Mouse (Mus musculus): Measurements from ENCODE around the gene Wdr91.

DNA sequence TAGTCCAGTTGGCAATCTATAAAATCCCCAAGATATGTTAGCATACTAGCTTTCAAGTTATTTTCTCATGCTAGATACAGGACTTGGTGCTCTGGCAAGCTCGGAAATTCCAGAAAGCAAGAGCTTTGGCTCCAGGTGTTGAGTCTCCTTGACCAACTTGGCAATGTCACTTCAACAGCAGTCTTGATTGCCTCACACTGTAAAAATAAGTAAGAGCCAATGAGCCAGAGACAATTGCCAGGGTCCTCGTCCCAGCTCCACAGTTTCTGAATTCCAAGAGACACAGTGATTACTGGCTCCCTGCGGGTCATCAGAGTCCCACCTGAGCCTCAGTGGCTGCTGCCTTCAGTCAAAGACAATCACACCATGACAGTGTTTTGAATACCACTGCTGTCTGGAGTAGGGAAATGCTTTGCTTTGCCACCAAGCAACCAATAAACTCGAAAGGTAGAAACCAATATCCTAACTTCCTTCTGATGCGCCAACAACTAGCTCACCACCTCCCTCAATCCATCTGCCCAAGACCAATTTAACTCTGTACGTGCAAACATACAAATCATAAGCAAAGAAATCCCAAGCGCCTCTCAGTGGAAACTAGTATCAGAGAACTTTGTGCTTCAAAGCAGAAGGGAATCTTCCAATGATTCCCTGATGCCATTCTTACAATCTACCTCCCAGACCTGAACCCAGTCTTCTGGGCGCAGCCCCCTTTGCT, 888 bp downstream of the Wdr91 start:
- no peak for TF ChIP-seq POLR2A (IDR thresholded peaks at IDR 0.05; ENCODE audit: low read depth, low read length)
- TF ChIP-seq CTCF (IDR thresholded peaks at IDR 0.05; ENCODE audit: extremely low read depth, insufficient read length, insufficient replicate concordance, low read depth, low read length) = no peak
